ENCODE assay signal across 10 mouse cellular contexts in the genomic region with DNA sequence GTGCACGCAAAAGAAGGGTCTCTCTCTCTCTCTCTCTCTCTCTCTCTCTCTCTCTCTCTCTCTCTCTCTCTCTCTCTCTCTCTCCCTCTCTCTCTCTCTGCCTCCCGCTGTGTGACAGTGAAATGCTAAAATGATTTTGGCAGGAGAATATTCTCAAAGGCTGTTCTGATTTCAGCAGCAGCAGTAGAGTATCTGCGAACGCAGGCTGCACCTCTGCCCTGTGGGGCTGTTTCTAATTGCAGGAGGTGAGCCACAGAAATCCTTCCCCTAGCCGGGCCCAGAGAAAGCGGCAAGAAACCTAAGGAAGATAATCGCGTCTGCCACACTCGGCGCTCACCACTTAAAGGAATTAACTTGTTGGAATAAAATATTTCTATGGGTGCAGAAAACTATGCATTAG.
DNase-seq lines count a peak whose midpoint lies in the region; ATAC-seq and TF ChIP-seq lines count a peak whose summit lies in the region.
"Had no signal": no experiment of that assay in that cellular context is flagged by ENCODE, and none has a peak within 500 bp of the region (broad histone marks: within the 10 kb centered on the region; RNA-seq: fewer than 3 reads in every experiment).

No protein-coding gene starts in this region.

- no peaks in the 10 kb centered on the region for H3K4me1 ChIP-seq in kidney, embryonic 16.5 days (ENCODE audit: insufficient read depth, low read length)
- peaks cover 13% of the 10 kb centered on the region for H3K4me1 ChIP-seq in forebrain, embryonic 13.5 days
- no peaks in the 10 kb centered on the region for H3K4me1 ChIP-seq in hindbrain, postnatal 0 days (ENCODE audit: insufficient read depth, low read length)
- H3K4me1 ChIP-seq in neural tube, embryonic 15.5 days: 0 out of 2 replicates have a peak, but pooled peaks cover 3% of the 10 kb centered on the region

- no peak for ATAC-seq in kidney, embryonic 16.5 days (ENCODE audit: low FRiP score, low TSS enrichment)
- no peak for ATAC-seq in forebrain, embryonic 13.5 days
- ATAC-seq in hindbrain, postnatal 0 days: no peak
- no peak for ATAC-seq in neural tube, embryonic 15.5 days (ENCODE audit: low FRiP score)

- H3K27me3 ChIP-seq in kidney, embryonic 16.5 days (ENCODE audit: insufficient read depth, low read length): peaks cover 4% of the 10 kb centered on the region; the same call in 1 of the 2 replicates
- H3K27me3 ChIP-seq in forebrain, embryonic 13.5 days: no peaks in the 10 kb centered on the region
- H3K27me3 ChIP-seq in hindbrain, postnatal 0 days (ENCODE audit: insufficient read depth, low read length): no peaks in the 10 kb centered on the region
- no peaks in the 10 kb centered on the region for H3K27me3 ChIP-seq in neural tube, embryonic 15.5 days (replicated peaks)

- no peaks in the 10 kb centered on the region for H3K36me3 ChIP-seq in kidney, embryonic 16.5 days (ENCODE audit: insufficient read depth, low read length)
- no peaks in the 10 kb centered on the region for H3K36me3 ChIP-seq in forebrain, embryonic 13.5 days (ENCODE audit: poor library complexity, severe bottlenecking)
- H3K36me3 ChIP-seq in hindbrain, postnatal 0 days (ENCODE audit: insufficient read depth, low read length): no peaks in the 10 kb centered on the region
- H3K36me3 ChIP-seq in neural tube, embryonic 15.5 days: no peaks in the 10 kb centered on the region
- H3K36me3 ChIP-seq: G1E had no signal

- DNase-seq in kidney, postnatal 36 days: no peak
- DNase-seq in hindbrain, postnatal 0 days (ENCODE audit: low spot score): no peak
- DNase-seq in spleen, postnatal 36 days (ENCODE audit: low spot score in 2 of 2): no peak
- no peak for DNase-seq in cerebellum, postnatal 4 days (ENCODE audit: low spot score in 2 of 2)
- DNase-seq: lung, adult 18-20 months had no signal

- 50% methylated on average over 10 of the region's 10 CpGs for WGBS in kidney, embryonic 16.5 days
- WGBS in forebrain, embryonic 13.5 days: 33% methylated on average over 10 of the region's 10 CpGs
- 36% methylated on average over 10 of the region's 10 CpGs for WGBS in hindbrain, postnatal 0 days
- 49% methylated on average over 10 of the region's 10 CpGs for WGBS in neural tube, embryonic 15.5 days

- H3K27ac ChIP-seq in kidney, embryonic 16.5 days (ENCODE audit: low read length): no peak overlapping the region
- H3K27ac ChIP-seq in forebrain, embryonic 13.5 days: no peak overlapping the region; the same call in 1 of the 2 replicates
- H3K27ac ChIP-seq in hindbrain, postnatal 0 days: no peak overlapping the region
- H3K27ac ChIP-seq in neural tube, embryonic 15.5 days (replicated peaks): no peak overlapping the region

- H3K4me2 ChIP-seq in kidney, embryonic 16.5 days (replicated peaks; ENCODE audit: low read depth, low read length): peak overlapping the region; percentile 31; the same call in 1 of the 2 replicates
- H3K4me2 ChIP-seq in forebrain, embryonic 13.5 days: peak overlapping the region; percentile 35
- H3K4me2 ChIP-seq in hindbrain, postnatal 0 days (ENCODE audit: low read depth, low read length): peak overlapping the region; percentile 42
- peak overlapping the region; percentile 43 for H3K4me2 ChIP-seq in neural tube, embryonic 15.5 days

- H3K9ac ChIP-seq in kidney, embryonic 16.5 days (replicated peaks; ENCODE audit: low read length): no peak overlapping the region
- no peak overlapping the region for H3K9ac ChIP-seq in forebrain, embryonic 13.5 days
- H3K9ac ChIP-seq in hindbrain, postnatal 0 days (replicated peaks; ENCODE audit: low read length): no peak overlapping the region
- H3K9ac ChIP-seq in neural tube, embryonic 15.5 days (replicated peaks): no peak overlapping the region

- TF ChIP-seq CTCF in hindbrain, postnatal 0 days (IDR thresholded peaks at IDR 0.05; ENCODE audit: low read depth): no peak

- no peak overlapping the region for H3K4me3 ChIP-seq in kidney, embryonic 16.5 days (ENCODE audit: low read length)
- no peak overlapping the region for H3K4me3 ChIP-seq in forebrain, embryonic 13.5 days
- H3K4me3 ChIP-seq in hindbrain, postnatal 0 days (ENCODE audit: low read length): no peak overlapping the region
- no peak overlapping the region for H3K4me3 ChIP-seq in neural tube, embryonic 15.5 days (replicated peaks)
- H3K4me3 ChIP-seq: erythroblast, embryonic 14.5 days had no signal

- no peaks in the 10 kb centered on the region; the same call in 1 of the 2 replicates for H3K9me3 ChIP-seq in kidney, embryonic 16.5 days (ENCODE audit: low read length)
- H3K9me3 ChIP-seq in forebrain, embryonic 13.5 days (replicated peaks): no peaks in the 10 kb centered on the region
- H3K9me3 ChIP-seq in hindbrain, postnatal 0 days (ENCODE audit: low read length): no peaks in the 10 kb centered on the region
- no peaks in the 10 kb centered on the region for H3K9me3 ChIP-seq in neural tube, embryonic 15.5 days (replicated peaks)
- H3K9me3 ChIP-seq: G1E had no signal
